Mouse (Mus musculus) stomach, postnatal 0 days (tissue): ENCODE data around the gene Rtl4.

Experiments used
- CTCF ChIP-seq: IDR thresholded peaks from 2 replicates; pipeline ENCODE4 v1.5.1; 2016; ENCODE audit warnings: antibody characterized with exemption, low read depth, mild to moderate bottlenecking, moderate library complexity
- EP300 ChIP-seq: optimal IDR thresholded peaks from 2 replicates; pipeline ENCODE3; 2016; ENCODE audit warnings: antibody characterized with exemption

GRCm38 (mm10) chrX:144688142-144688206, 733 bp upstream of the Rtl4 start, which contains the start of gene Trpc5:
- TF ChIP-seq CTCF (no peak), EP300 (no peak)
